Mouse (Mus musculus): ENCODE measurements around the gene Ddb2. TPM values are rescaled to one million over a fixed set of nuclear protein-coding genes. Genes with fewer than 3 reads are reported as not detected.

Gene Ddb2
- polyA plus RNA-seq, 1 experiment from 2014 or later, result 12.6 TPM

- no peak overlapping the region for H3K4me3 ChIP-seq (ENCODE audit: low read depth, low read length)
- H3K9ac ChIP-seq (replicated peaks; ENCODE audit: low read length), result no peak overlapping the region
- no peak for ATAC-seq (replicated peaks; ENCODE audit: insufficient number of reproducible peaks, low FRiP score, low TSS enrichment, low read depth)
- no peaks in the 10 kb centered on the region for H3K4me1 ChIP-seq (ENCODE audit: control insufficient read depth, insufficient read depth, low read length)
- H3K27ac ChIP-seq (replicated peaks; ENCODE audit: low read depth, low read length), result no peak overlapping the region
- no peaks in the 10 kb centered on the region for H3K9me3 ChIP-seq (replicated peaks; ENCODE audit: control insufficient read depth, low read length)
- no peak for DNase-seq (ENCODE audit: low spot score)
- no peaks in the 10 kb centered on the region for H3K27me3 ChIP-seq (ENCODE audit: control insufficient read depth, insufficient read depth, low read length)
- WGBS, result 94% methylated on average over 8 of the region's 8 CpGs
- H3K4me2 ChIP-seq (ENCODE audit: low read depth, low read length), result no peak overlapping the region
- H3K36me3 ChIP-seq (replicated peaks; ENCODE audit: control insufficient read depth, insufficient read depth, low read depth, low read length), result peaks cover 21% of the 10 kb centered on the region
Observed at GRCm38 (mm10) chr2:91269687-91270133, 32.9 kb upstream of the Ddb2 start.

- Histone ChIP-seq H3K36me3 (replicated peaks; ENCODE audit: control insufficient read depth, insufficient read depth, low read depth, low read length) (peaks cover 19% of the 10 kb centered on the region), H3K4me3 (ENCODE audit: low read depth, low read length) (no peak overlapping the region), H3K27me3 (ENCODE audit: control insufficient read depth, insufficient read depth, low read length) (no peaks in the 10 kb centered on the region), H3K4me1 (ENCODE audit: control insufficient read depth, insufficient read depth, low read length) (no peaks in the 10 kb centered on the region), H3K9ac (replicated peaks; ENCODE audit: low read length) (no peak overlapping the region), H3K9me3 (replicated peaks; ENCODE audit: control insufficient read depth, low read length) (no peaks in the 10 kb centered on the region), H3K27ac (replicated peaks; ENCODE audit: low read depth, low read length) (no peak overlapping the region), H3K4me2 (ENCODE audit: low read depth, low read length) (no peak overlapping the region)
- ATAC-seq (replicated peaks; ENCODE audit: insufficient number of reproducible peaks, low FRiP score, low TSS enrichment, low read depth) (no peak), DNase-seq (ENCODE audit: low spot score) (no peak)
- 84% methylated on average over 2 of the region's 2 CpGs for WGBS
Observed at GRCm38 (mm10) chr2:91268706-91269105, 31.9 kb upstream of the Ddb2 start.

GRCm38 (mm10) chr2:91268042-91268441, 31.3 kb upstream of the Ddb2 start:
- ATAC-seq (replicated peaks; ENCODE audit: insufficient number of reproducible peaks, low FRiP score, low TSS enrichment, low read depth), result no peak
- no peaks in the 10 kb centered on the region for H3K4me1 ChIP-seq (ENCODE audit: control insufficient read depth, insufficient read depth, low read length)
- H3K9me3 ChIP-seq (replicated peaks; ENCODE audit: control insufficient read depth, low read length), result no peaks in the 10 kb centered on the region
- H3K36me3 ChIP-seq (replicated peaks; ENCODE audit: control insufficient read depth, insufficient read depth, low read depth, low read length), result peaks cover 13% of the 10 kb centered on the region
- no peak overlapping the region for H3K27ac ChIP-seq (replicated peaks; ENCODE audit: low read depth, low read length)
- no peaks in the 10 kb centered on the region for H3K27me3 ChIP-seq (ENCODE audit: control insufficient read depth, insufficient read depth, low read length)
- H3K9ac ChIP-seq (replicated peaks; ENCODE audit: low read length), result no peak overlapping the region
- no peak overlapping the region for H3K4me2 ChIP-seq (ENCODE audit: low read depth, low read length)
- no peak overlapping the region for H3K4me3 ChIP-seq (ENCODE audit: low read depth, low read length)
- no peak for DNase-seq (ENCODE audit: low spot score)
- WGBS, result 89% methylated on average over 3 of the region's 3 CpGs

GRCm38 (mm10) chr2:91264711-91265681, 28.2 kb upstream of the Ddb2 start, which contains the start of gene Arfgap2:
TSS of gene Arfgap2 (plus strand) at chr2:91264974.
- Histone ChIP-seq H3K4me1 (ENCODE audit: control insufficient read depth, insufficient read depth, low read length) (no peaks in the 10 kb centered on the region), H3K9ac (replicated peaks; ENCODE audit: low read length) (peak within 1 kb of the TSS; percentile 93), H3K9me3 (replicated peaks; ENCODE audit: control insufficient read depth, low read length) (no peaks in the 10 kb centered on the region), H3K4me2 (ENCODE audit: low read depth, low read length) (peak within 1 kb of the TSS; percentile 60), H3K27ac (replicated peaks; ENCODE audit: low read depth, low read length) (peak within 1 kb of the TSS; percentile 52), H3K4me3 (ENCODE audit: low read depth, low read length) (peak within 1 kb of the TSS; percentile 76), H3K36me3 (replicated peaks; ENCODE audit: control insufficient read depth, insufficient read depth, low read depth, low read length) (peaks cover 8% of the 10 kb centered on the region), H3K27me3 (ENCODE audit: control insufficient read depth, insufficient read depth, low read length) (no peaks in the 10 kb centered on the region)
- DNase-seq (ENCODE audit: low spot score) (peak; percentile 99), ATAC-seq (replicated peaks; ENCODE audit: insufficient number of reproducible peaks, low FRiP score, low TSS enrichment, low read depth) (peak; percentile 99)
- under 1% methylated on average over 72 of the region's 72 CpGs for WGBS

- Histone ChIP-seq H3K4me1 (ENCODE audit: control insufficient read depth, insufficient read depth, low read length) (no peaks in the 10 kb centered on the region), H3K27ac (replicated peaks; ENCODE audit: low read depth, low read length) (0 out of 2 replicates have a peak overlapping the region, but pooled peaks have one; percentile 47), H3K4me2 (ENCODE audit: low read depth, low read length) (peak overlapping the region; percentile 60; the same call in 1 of the 2 replicates), H3K36me3 (replicated peaks; ENCODE audit: control insufficient read depth, insufficient read depth, low read depth, low read length) (peaks cover 5% of the 10 kb centered on the region; the same call in 1 of the 2 replicates), H3K4me3 (ENCODE audit: low read depth, low read length) (peak overlapping the region; percentile 76), H3K9ac (replicated peaks; ENCODE audit: low read length) (peak overlapping the region; percentile 64), H3K9me3 (replicated peaks; ENCODE audit: control insufficient read depth, low read length) (no peaks in the 10 kb centered on the region), H3K27me3 (ENCODE audit: control insufficient read depth, insufficient read depth, low read length) (no peaks in the 10 kb centered on the region)
- DNase-seq (ENCODE audit: low spot score), result no peak
- 0 out of 2 replicates have a peak, but pooled peaks have one; percentile 5 for ATAC-seq (replicated peaks; ENCODE audit: insufficient number of reproducible peaks, low FRiP score, low TSS enrichment, low read depth)
- 87% methylated on average over 17 of the region's 17 CpGs for WGBS
Observed at GRCm38 (mm10) chr2:91263692-91264660, 27.2 kb upstream of the Ddb2 start.

- Histone ChIP-seq H3K9ac (replicated peaks; ENCODE audit: low read length) (no peak overlapping the region), H3K36me3 (replicated peaks; ENCODE audit: control insufficient read depth, insufficient read depth, low read depth, low read length) (no peaks in the 10 kb centered on the region), H3K4me1 (ENCODE audit: control insufficient read depth, insufficient read depth, low read length) (peaks cover 6% of the 10 kb centered on the region), H3K4me3 (ENCODE audit: low read depth, low read length) (no peak overlapping the region), H3K27me3 (ENCODE audit: control insufficient read depth, insufficient read depth, low read length) (no peaks in the 10 kb centered on the region; the same call in 1 of the 2 replicates), H3K27ac (replicated peaks; ENCODE audit: low read depth, low read length) (no peak overlapping the region), H3K4me2 (ENCODE audit: low read depth, low read length) (no peak overlapping the region), H3K9me3 (replicated peaks; ENCODE audit: control insufficient read depth, low read length) (no peaks in the 10 kb centered on the region)
- DNase-seq (ENCODE audit: low spot score) (no peak), ATAC-seq (replicated peaks; ENCODE audit: insufficient number of reproducible peaks, low FRiP score, low TSS enrichment, low read depth) (no peak)
- WGBS, result 100% methylated on average over 1 of the region's 1 CpGs
Observed at GRCm38 (mm10) chr2:91259493-91259892, 22.7 kb upstream of the Ddb2 start.

GRCm38 (mm10) chr2:91258830-91259229, 22.0 kb upstream of the Ddb2 start:
- Histone ChIP-seq H3K27ac (replicated peaks; ENCODE audit: low read depth, low read length) (no peak overlapping the region), H3K4me2 (ENCODE audit: low read depth, low read length) (no peak overlapping the region), H3K4me1 (ENCODE audit: control insufficient read depth, insufficient read depth, low read length) (peaks cover 6% of the 10 kb centered on the region), H3K9me3 (replicated peaks; ENCODE audit: control insufficient read depth, low read length) (no peaks in the 10 kb centered on the region), H3K4me3 (ENCODE audit: low read depth, low read length) (no peak overlapping the region), H3K27me3 (ENCODE audit: control insufficient read depth, insufficient read depth, low read length) (no peaks in the 10 kb centered on the region; the same call in 1 of the 2 replicates), H3K9ac (replicated peaks; ENCODE audit: low read length) (no peak overlapping the region), H3K36me3 (replicated peaks; ENCODE audit: control insufficient read depth, insufficient read depth, low read depth, low read length) (no peaks in the 10 kb centered on the region)
- DNase-seq (ENCODE audit: low spot score) (no peak), ATAC-seq (replicated peaks; ENCODE audit: insufficient number of reproducible peaks, low FRiP score, low TSS enrichment, low read depth) (no peak)
- WGBS, result 36% methylated on average over 1 of the region's 1 CpGs

Data from embryonic facial prominence, embryonic 11.5 days (tissue).